Mouse (Mus musculus): ENCODE measurements around the gene Tmem239. TPM values are rescaled to one million over a fixed set of nuclear protein-coding genes. Genes with fewer than 3 reads are reported as not detected.

Tmem239 gene
- total RNA-seq, 2 experiments from 2014 or later, result not detected

DNA sequence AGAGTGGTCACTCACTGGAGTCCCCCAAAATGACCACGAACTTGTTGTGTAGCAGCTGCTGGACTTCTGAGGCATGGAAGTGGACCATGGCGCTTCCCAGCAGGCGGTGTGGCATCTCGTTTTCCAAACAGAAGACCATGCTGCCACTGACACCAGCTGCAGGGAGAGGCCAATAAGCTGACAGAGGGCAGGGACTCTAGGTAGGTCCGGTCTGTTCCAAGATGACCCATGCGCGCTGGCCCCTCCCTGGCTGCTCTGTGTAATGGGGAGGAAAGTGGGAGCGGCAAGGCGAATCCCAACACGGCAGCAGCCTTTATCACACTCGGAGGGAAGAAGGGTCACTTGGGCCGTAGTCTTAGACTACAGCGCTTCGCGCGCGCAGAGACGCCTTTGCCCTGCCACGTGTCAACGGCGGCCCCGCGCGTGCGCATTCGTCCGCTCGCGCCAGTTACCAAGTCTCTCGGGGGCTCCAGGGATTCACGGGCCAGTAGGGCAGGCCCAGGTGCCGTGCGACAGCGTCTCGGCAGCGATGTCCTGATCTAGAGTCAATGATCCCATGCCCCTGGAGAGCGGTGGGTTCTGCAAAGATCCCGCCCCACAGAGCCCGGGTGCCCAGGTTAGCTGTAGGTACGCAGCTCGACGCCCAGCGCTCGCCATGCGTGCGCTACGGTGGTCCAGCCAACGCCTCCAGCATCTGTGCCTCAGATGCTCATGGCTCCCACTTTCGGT, 17.3 kb downstream of the Tmem239 start:
- DNase-seq (ENCODE audit: low spot score in 2 of 2), result peak; percentile 56 to 73
- TF ChIP-seq CTCF (conservative IDR thresholded peaks at IDR 0.05), result no peak
- H3K27ac ChIP-seq, result peak overlapping the region; percentile 99
- H3K4me3 ChIP-seq, result peak overlapping the region; percentile 76

DNA sequence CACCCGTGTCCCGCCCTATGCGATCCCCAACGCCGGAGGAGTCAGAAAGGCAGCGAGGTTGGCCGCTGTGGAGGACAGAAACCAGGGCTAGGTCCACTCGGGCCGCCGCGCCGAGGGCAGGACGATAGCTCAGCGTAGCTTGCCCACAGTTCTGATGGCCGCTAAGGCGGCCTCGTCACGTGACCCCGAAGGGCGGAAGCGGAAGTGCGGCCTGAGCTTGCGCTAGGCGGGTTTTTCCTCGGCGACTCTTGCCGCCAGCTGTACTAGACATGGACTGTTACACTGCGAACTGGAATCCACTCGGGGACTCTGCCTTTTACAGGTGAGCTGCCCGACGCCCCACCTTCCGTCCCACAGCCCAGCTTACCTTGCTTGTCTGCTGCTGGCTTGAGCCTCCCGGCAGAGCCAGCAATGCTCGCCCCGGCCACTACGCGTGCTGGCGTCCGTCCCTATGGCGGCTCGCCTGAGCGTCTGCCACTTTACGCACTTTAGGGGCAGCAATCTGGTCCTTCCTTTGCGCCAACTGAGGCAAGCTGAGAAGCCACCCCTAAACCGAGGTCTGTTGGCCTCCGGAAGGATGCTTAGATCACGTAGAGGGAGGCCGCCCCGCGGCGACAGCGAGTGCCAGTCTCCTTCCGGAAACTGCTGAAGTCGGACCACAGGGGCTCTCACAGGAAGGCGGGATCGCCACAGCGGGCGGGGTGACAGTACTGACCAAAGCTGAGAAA, 18.0 kb downstream of the Tmem239 start, which contains the start of the genes Vps16 and Pced1a:
Vps16 (plus strand) TSS at position 214 of the 728 bp plus-strand sequence.
Pced1a (minus strand) TSS at position 576 of the 728 bp plus-strand sequence.
- Histone ChIP-seq H3K4me3 (peak within 1 kb of the TSS; percentile 76), H3K27ac (peak within 1 kb of the TSS; percentile 99)
- peak; percentile 80 for TF ChIP-seq CTCF (conservative IDR thresholded peaks at IDR 0.05)
- peak; percentile 91 to 92 for DNase-seq (ENCODE audit: low spot score in 2 of 2)

DNA sequence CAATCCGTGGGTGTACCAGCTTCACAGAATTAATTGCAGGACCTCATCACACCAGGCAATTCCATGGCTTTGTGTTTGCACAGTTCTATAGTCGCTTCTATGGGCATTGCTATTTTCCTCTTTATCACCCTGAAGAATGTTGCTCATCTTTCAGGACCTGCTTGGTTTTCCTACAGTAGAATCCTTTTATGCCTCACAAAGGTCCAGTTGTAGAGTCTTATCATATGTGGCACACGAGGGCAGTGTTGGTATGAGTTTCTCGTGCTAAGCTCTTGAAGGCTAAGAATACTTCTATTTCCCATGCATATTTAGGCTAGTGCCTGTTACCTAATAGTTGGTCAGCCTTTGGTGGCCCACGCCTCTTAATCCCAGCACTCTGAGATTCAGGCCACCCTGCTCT, 18.8 kb downstream of the Tmem239 start:
- no peak for DNase-seq (ENCODE audit: low spot score in 2 of 2)
- Histone ChIP-seq H3K27ac (peak overlapping the region; percentile 99), H3K4me3 (peak overlapping the region; percentile 76)
- TF ChIP-seq CTCF (conservative IDR thresholded peaks at IDR 0.05), result peak; percentile 48

DNA sequence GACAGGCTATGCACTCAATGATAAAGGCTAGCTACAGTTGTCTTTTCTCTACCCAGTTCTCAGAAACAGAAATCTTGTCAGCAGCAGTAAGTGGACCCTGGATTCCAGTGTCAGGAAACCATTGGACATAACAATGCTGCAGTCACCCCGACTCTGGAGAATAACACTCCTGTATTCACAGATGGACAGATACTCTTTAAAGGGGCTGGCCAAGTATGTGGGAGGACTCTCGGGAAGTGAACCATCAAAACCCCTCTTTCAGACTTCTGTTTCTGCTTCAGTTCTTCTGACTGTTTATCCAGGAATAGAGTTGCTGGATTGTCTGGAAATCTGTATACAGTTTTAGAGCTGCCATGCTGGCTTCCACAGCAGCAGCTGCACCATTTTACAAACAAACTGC, 23.6 kb downstream of the Tmem239 start:
- TF ChIP-seq CTCF (conservative IDR thresholded peaks at IDR 0.05), result no peak
- Histone ChIP-seq H3K4me3 (no peak overlapping the region), H3K27ac (peak overlapping the region; percentile 33; the same call in 1 of the 2 replicates)
- no peak for DNase-seq (ENCODE audit: low spot score in 2 of 2)

DNA sequence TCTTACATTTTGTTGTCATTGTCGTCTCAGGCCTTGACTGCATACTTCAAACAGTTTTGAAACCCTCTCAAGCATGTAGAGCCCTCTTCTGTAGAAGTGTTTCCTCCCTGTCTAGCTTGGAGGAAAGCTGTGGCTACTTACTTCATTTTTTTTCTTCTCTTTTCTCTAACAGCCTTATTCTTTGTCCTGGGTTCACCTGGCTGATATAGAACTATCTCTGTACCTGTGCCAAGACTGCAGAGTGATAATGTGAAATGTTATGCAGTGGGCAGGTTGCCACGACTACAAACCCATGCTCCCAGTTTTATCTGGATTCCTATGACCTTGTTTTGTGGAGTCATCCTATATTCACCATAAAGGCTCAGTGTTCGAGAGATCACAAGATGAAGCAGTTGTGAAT, 24.2 kb downstream of the Tmem239 start:
- no peak for TF ChIP-seq CTCF (conservative IDR thresholded peaks at IDR 0.05)
- DNase-seq (ENCODE audit: low spot score in 2 of 2), result no peak
- Histone ChIP-seq H3K4me3 (no peak overlapping the region), H3K27ac (peak overlapping the region; percentile 33; the same call in 1 of the 2 replicates)

DNA sequence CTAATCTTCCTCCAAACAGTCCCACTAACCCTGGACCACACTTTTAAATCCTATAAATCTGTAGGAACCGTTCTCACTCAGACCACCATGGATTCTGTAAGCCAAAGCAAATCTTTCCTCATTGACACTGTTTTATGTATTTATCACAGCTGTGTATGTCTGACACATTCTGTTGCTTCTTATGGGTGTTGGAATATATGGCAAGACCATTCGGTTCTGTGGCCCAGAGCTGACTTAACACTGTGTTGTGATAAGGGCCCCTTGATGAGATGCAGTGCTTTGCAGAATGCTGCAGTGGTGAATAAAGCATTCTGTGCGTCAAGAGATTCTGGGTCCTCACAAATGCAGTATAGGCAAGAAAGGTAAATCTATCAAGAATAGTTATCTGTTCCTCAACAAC, 25.9 kb downstream of the Tmem239 start:
- TF ChIP-seq CTCF (conservative IDR thresholded peaks at IDR 0.05), result no peak
- DNase-seq (ENCODE audit: low spot score in 2 of 2), result no peak
- no peak overlapping the region for H3K27ac ChIP-seq
- no peak overlapping the region for H3K4me3 ChIP-seq

DNA sequence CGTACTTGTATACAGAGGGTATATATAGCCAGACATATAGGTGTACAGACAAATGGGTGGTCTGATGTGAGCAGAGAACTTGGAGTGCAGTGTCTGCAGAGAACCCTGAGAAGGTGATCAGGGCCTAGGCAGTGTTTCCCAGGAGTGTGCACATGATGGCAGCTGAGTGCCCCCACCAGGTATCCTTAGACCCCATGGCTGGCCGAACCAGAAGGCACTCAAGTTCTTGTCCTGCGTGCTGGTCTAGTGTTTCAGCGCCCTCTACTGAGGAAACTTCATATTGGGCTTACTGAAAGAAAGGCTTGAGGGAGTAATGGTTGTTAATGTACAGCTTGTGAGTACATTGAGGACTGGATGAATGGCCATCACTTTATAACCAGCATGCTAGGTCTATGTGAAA, 26.9 kb downstream of the Tmem239 start:
- Histone ChIP-seq H3K4me3 (no peak overlapping the region), H3K27ac (no peak overlapping the region)
- peak; percentile 81 for TF ChIP-seq CTCF (conservative IDR thresholded peaks at IDR 0.05)
- DNase-seq (ENCODE audit: low spot score in 2 of 2), result peak in 1 of 2 experiments; percentile 57

DNA sequence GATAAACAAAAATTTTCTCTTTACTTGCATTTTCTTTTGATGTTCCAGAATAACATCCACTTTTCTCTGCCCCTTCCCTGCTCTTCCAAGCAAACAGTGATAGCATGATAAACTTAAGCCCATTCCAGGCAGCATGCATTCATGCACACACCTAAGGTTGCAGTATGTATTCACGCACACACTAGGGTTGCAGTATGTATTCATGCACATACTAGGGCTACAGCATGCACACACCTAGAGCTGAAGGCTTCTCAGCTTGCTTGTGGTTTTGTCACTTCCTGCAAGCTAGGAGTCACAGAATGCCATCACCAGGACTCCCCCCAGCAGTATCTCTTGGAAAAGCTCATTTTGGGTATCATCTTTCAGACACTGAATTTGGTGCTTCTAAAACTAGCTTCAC, 30.5 kb downstream of the Tmem239 start:
- DNase-seq (ENCODE audit: low spot score in 2 of 2), result no peak
- Histone ChIP-seq H3K4me3 (no peak overlapping the region), H3K27ac (no peak overlapping the region)
- no peak for TF ChIP-seq CTCF (conservative IDR thresholded peaks at IDR 0.05)

DNA sequence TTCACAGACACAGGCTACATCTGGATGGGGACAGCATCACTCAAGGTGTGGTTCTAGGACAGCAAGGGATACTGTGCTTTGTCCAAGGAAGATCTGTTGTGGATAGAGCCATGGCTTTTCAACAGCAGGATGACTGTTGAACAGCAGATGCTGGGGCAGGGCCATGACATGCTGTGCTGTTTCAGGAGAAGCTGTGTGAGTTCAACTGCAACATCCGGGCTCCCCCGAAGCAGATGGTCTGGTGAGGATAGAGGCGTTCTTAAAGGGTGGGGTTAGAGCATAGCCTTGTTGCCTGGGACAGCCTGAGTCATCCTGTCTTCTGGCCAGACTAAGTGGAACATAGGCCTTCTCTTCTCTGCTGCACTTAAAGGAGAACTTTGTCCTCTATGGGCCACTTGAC, 32.6 kb downstream of the Tmem239 start:
- Histone ChIP-seq H3K4me3 (no peak overlapping the region), H3K27ac (no peak overlapping the region; the same call in 1 of the 2 replicates)
- no peak for TF ChIP-seq CTCF (conservative IDR thresholded peaks at IDR 0.05)
- no peak for DNase-seq (ENCODE audit: low spot score in 2 of 2)

DNA sequence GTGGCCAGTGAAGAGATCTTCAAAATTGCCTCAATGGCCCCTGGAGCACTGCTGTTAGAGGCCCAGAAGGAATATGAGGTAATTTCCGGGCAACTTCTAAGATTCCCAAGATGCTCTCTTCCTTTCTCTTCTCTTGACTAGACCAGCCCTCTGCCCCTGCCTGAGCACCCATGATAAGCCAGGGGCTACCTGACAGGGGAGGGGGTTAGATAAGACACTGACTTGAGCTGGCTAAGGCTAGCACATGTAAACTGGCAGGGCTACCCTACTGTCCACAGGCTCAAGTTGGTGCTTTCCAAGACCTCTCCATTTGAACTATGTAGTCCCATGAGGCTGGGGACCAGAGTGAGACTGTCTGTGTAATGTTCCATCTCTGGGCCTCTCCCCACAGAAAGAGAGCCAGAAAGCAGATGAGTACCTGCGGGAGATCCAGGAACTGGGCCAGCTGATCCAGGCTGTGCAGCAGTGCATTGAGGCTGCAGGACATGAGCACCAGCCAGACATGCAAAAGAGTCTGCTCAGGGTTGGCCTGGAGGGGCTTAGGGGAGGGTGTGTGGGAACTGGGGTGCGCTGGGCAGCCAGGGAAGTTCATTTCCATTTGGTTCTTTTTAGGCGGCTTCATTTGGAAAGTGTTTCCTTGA, 33.7 kb downstream of the Tmem239 start:
- no peak for TF ChIP-seq CTCF (conservative IDR thresholded peaks at IDR 0.05)
- no peak overlapping the region for H3K4me3 ChIP-seq
- H3K27ac ChIP-seq, result no peak overlapping the region
- no peak for DNase-seq (ENCODE audit: low spot score in 2 of 2)

DNA sequence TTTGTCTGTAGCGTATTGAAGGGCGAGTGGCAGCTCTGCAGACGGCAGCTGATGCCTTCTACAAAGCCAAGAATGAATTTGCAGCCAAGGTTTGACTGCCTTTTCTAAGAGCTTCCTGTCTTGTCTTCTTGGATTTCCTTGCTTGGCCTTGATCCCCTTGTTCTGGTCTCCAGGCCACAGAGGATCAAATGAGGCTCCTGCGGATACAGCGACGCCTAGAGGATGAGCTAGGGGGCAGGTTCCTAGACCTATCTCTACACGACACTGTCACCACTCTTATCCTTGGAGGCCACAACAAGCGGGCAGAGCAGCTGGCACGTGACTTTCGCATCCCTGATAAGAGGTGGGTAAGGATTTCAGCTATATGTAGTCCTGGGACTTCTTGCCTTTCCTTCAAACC, 35.9 kb downstream of the Tmem239 start:
- no peak; the same call in 1 of the 2 replicates for TF ChIP-seq CTCF (conservative IDR thresholded peaks at IDR 0.05)
- no peak overlapping the region for H3K4me3 ChIP-seq
- H3K27ac ChIP-seq, result no peak overlapping the region
- no peak for DNase-seq (ENCODE audit: low spot score in 2 of 2)

DNA sequence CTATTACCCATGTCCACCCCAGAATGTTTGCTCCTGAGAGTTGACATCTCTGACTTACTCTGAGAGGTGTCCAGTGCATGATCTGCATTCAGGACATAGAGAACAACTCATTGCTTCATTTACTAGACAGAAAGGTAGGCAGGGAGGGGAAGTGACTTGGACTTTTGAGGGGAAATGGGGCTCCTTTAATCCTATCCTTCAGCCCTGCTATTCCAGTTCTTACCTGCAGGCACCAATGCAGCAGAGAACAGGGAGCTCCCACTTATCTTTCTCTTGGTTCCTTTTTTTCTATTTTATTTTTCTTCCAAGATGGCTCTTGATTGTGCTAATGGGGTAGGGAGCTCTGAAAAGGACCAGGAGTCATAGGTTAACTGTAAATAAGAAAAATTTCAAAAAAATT, 42.2 kb downstream of the Tmem239 start:
- no peak for DNase-seq (ENCODE audit: low spot score in 2 of 2)
- Histone ChIP-seq H3K4me3 (no peak overlapping the region), H3K27ac (no peak overlapping the region)
- TF ChIP-seq CTCF (conservative IDR thresholded peaks at IDR 0.05), result peak; percentile 49
